Mouse (Mus musculus): ENCODE measurements around the gene Ccdc134. TPM values are rescaled to one million over a fixed set of nuclear protein-coding genes. Genes with fewer than 3 reads are reported as not detected.
A peak's percentile ranks its signal among the peaks of the same experiment; 100 is the strongest.

Ccdc134 gene
- polyA plus RNA-seq, 1 experiment from 2014 or later = 11.6 TPM

DNA sequence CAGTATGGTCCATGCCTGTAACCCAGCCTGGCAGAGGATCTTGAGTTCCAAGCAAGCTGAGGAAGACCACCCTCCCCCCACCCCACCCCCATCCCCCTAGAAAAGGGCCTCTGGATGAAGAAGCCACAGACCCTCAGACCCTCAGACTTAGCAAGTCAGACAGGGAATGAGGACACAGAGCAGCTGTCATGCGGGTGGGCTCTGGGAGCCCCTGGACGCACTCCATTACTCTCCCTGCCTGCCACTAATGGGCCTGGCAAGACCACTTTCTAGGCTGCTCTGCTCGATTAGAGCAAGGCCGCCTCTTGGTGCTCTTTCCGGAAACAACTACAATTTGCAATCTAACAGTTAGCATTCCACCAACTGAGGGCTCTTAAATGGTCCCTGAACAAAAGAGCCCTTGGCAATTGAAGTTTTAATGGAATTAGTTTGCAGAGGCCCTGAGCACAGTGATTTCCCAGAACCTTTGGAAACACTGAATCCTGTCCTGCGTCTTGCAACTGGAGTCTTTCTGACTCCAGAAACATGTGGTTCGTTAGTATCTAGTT is 50.1 kb downstream of the Ccdc134 start:
- Histone ChIP-seq H3K4me1 (ENCODE audit: control insufficient read depth, insufficient read depth, low read length) (no peaks in the 10 kb centered on the region), H3K4me3 (ENCODE audit: low read length) (no peak overlapping the region), H3K9me3 (ENCODE audit: control insufficient read depth, low read length) (no peaks in the 10 kb centered on the region), H3K4me2 (ENCODE audit: low read depth, low read length) (no peak overlapping the region), H3K36me3 (ENCODE audit: control insufficient read depth, insufficient read depth, low read length) (peaks cover 57% of the 10 kb centered on the region), H3K27me3 (replicated peaks; ENCODE audit: control insufficient read depth, insufficient read depth, low read length) (no peaks in the 10 kb centered on the region), H3K9ac (ENCODE audit: low read depth, low read length) (no peak overlapping the region), H3K27ac (ENCODE audit: low read length) (no peak overlapping the region)
- WGBS = 85% methylated on average over 7 of the region's 7 CpGs
- ATAC-seq = no peak

DNA sequence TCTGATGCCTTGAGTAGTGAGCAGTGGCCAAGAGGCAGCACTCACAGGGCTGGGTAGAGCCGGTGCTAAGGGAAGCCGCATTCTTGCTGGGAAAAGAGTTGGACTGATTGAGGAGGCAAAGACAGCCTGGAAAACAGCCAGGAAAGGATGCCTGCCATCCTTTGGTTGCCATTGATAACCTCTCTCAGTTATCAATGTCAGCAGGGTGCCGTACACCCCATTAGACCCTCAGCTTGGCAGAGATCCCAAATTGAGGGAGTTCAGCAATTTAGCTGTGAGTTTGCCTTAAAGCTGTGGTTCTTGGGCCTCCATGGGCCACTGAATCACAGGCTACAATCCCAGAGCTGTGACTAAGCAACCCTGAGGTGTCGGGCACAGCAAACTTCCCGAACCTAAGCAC is 53.4 kb downstream of the Ccdc134 start:
- H3K36me3 ChIP-seq (ENCODE audit: control insufficient read depth, insufficient read depth, low read length) = peaks cover 55% of the 10 kb centered on the region
- H3K9ac ChIP-seq (ENCODE audit: low read depth, low read length) = no peak overlapping the region
- no peak overlapping the region for H3K4me2 ChIP-seq (ENCODE audit: low read depth, low read length)
- no peaks in the 10 kb centered on the region for H3K9me3 ChIP-seq (ENCODE audit: control insufficient read depth, low read length)
- H3K4me3 ChIP-seq (ENCODE audit: low read length) = no peak overlapping the region
- no peaks in the 10 kb centered on the region for H3K4me1 ChIP-seq (ENCODE audit: control insufficient read depth, insufficient read depth, low read length)
- 93% methylated on average over 5 of the region's 5 CpGs for WGBS
- no peaks in the 10 kb centered on the region for H3K27me3 ChIP-seq (replicated peaks; ENCODE audit: control insufficient read depth, insufficient read depth, low read length)
- H3K27ac ChIP-seq (ENCODE audit: low read length) = no peak overlapping the region
- ATAC-seq = no peak

DNA sequence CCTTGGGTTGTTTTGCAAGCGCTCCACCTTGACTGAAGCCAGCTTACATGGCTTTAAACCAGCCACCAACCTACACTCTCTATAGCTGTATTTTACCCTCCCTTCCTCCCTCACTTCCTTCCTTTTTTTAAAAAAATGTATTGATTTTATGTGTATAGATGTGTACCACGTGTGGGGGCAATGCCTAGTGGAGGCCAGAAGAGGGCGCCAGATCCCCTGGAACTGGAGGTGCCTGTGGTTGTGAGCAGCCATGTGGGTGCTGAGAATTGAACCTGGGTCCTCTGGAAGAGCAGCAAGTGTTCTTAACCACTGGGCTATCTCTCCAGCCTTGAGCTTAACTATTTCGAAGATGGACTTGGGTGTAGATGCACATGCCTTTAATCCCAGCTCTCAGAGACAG is 54.6 kb downstream of the Ccdc134 start:
- 97% methylated on average over 4 of the region's 4 CpGs for WGBS
- Histone ChIP-seq H3K9me3 (ENCODE audit: control insufficient read depth, low read length) (no peaks in the 10 kb centered on the region), H3K4me2 (ENCODE audit: low read depth, low read length) (no peak overlapping the region), H3K9ac (ENCODE audit: low read depth, low read length) (no peak overlapping the region), H3K4me3 (ENCODE audit: low read length) (no peak overlapping the region), H3K27ac (ENCODE audit: low read length) (no peak overlapping the region), H3K27me3 (replicated peaks; ENCODE audit: control insufficient read depth, insufficient read depth, low read length) (no peaks in the 10 kb centered on the region), H3K36me3 (ENCODE audit: control insufficient read depth, insufficient read depth, low read length) (peaks cover 67% of the 10 kb centered on the region), H3K4me1 (ENCODE audit: control insufficient read depth, insufficient read depth, low read length) (no peaks in the 10 kb centered on the region)
- ATAC-seq = no peak

- Histone ChIP-seq H3K27me3 (replicated peaks; ENCODE audit: control insufficient read depth, insufficient read depth, low read length) (no peaks in the 10 kb centered on the region), H3K4me3 (ENCODE audit: low read length) (no peak overlapping the region), H3K27ac (ENCODE audit: low read length) (no peak overlapping the region), H3K4me2 (ENCODE audit: low read depth, low read length) (no peak overlapping the region), H3K36me3 (ENCODE audit: control insufficient read depth, insufficient read depth, low read length) (peaks cover 69% of the 10 kb centered on the region), H3K9me3 (ENCODE audit: control insufficient read depth, low read length) (no peaks in the 10 kb centered on the region), H3K4me1 (ENCODE audit: control insufficient read depth, insufficient read depth, low read length) (no peaks in the 10 kb centered on the region), H3K9ac (ENCODE audit: low read depth, low read length) (no peak overlapping the region)
- WGBS = 59% methylated on average over 10 of the region's 10 CpGs
- ATAC-seq = no peak
Observed at GRCm38 (mm10) chr15:82183596-82183995, 55.9 kb downstream of the Ccdc134 start.

GRCm38 (mm10) chr15:82184183-82184582 is 56.5 kb downstream of the Ccdc134 start:
- WGBS = 70% methylated on average over 7 of the region's 7 CpGs
- Histone ChIP-seq H3K27ac (ENCODE audit: low read length) (peak overlapping the region; percentile 39; the same call in 1 of the 2 replicates), H3K9ac (ENCODE audit: low read depth, low read length) (no peak overlapping the region), H3K27me3 (replicated peaks; ENCODE audit: control insufficient read depth, insufficient read depth, low read length) (no peaks in the 10 kb centered on the region), H3K36me3 (ENCODE audit: control insufficient read depth, insufficient read depth, low read length) (peaks cover 63% of the 10 kb centered on the region), H3K4me2 (ENCODE audit: low read depth, low read length) (no peak overlapping the region), H3K9me3 (ENCODE audit: control insufficient read depth, low read length) (no peaks in the 10 kb centered on the region), H3K4me3 (ENCODE audit: low read length) (no peak overlapping the region), H3K4me1 (ENCODE audit: control insufficient read depth, insufficient read depth, low read length) (no peaks in the 10 kb centered on the region)
- peak; percentile 73 for ATAC-seq

DNA sequence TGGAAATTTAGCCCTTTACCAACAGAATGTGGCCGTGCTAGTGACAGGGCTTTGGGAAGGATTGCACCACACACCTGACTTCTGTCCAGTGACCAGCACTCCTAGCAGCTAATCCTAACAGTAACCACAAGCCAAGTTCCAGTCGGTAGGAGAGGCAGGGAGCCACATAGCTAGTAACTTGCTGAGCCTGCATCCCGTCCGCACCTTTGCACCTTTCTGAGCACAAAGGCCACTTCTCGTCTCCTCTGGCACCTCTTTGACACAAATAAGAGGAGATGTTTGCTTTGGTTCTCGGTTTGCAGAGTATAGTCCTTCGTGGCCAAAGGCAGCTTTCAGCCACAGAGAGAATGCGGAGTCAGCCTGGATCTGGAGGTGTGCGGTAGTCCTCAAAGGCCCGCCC is 56.9 kb downstream of the Ccdc134 start:
- 70% methylated on average over 10 of the region's 10 CpGs for WGBS
- Histone ChIP-seq H3K4me3 (ENCODE audit: low read length) (no peak overlapping the region), H3K27me3 (replicated peaks; ENCODE audit: control insufficient read depth, insufficient read depth, low read length) (no peaks in the 10 kb centered on the region), H3K27ac (ENCODE audit: low read length) (peak overlapping the region; percentile 39), H3K36me3 (ENCODE audit: control insufficient read depth, insufficient read depth, low read length) (peaks cover 58% of the 10 kb centered on the region), H3K9ac (ENCODE audit: low read depth, low read length) (no peak overlapping the region), H3K4me2 (ENCODE audit: low read depth, low read length) (no peak overlapping the region), H3K9me3 (ENCODE audit: control insufficient read depth, low read length) (no peaks in the 10 kb centered on the region), H3K4me1 (ENCODE audit: control insufficient read depth, insufficient read depth, low read length) (no peaks in the 10 kb centered on the region)
- peak; percentile 58 for ATAC-seq

DNA sequence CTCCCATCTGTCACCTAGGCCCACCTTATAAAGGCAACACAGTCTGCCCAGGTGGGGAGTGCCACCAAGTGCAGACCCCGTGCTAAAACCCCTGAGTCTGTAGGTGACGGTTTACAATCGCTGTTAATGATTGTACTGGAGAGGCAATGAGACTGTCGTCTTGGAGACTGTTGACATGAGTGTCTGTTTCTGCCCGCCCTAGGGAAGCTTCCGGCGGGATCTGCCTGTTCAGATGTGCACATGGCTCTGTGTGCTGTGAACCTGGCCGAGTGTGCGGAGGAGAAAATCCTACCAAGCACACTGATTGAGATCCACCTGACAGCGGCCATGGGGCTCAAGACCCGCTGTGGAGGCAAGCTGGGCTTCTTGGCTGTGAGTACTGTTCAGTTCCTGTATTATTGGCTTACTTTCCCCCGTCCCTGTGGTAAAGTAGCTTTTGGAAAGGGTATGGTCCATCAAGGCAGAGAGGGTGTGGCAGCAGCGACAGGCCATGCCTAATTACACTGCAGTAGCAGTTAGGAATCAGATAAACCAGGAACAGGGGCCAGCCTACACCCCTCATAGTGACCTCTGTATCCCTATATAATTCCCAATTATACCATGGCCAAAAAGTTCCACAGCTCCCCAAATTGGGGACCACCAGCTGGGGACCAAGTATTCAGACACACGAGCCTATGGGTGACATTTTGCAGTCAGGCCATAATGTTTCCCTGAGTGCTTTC is 57.5 kb downstream of the Ccdc134 start:
- Histone ChIP-seq H3K27me3 (replicated peaks; ENCODE audit: control insufficient read depth, insufficient read depth, low read length) (no peaks in the 10 kb centered on the region), H3K36me3 (ENCODE audit: control insufficient read depth, insufficient read depth, low read length) (peaks cover 52% of the 10 kb centered on the region), H3K4me2 (ENCODE audit: low read depth, low read length) (no peak overlapping the region), H3K4me3 (ENCODE audit: low read length) (no peak overlapping the region), H3K4me1 (ENCODE audit: control insufficient read depth, insufficient read depth, low read length) (no peaks in the 10 kb centered on the region), H3K9ac (ENCODE audit: low read depth, low read length) (no peak overlapping the region), H3K27ac (ENCODE audit: low read length) (peak overlapping the region; percentile 39), H3K9me3 (ENCODE audit: control insufficient read depth, low read length) (no peaks in the 10 kb centered on the region)
- peak; percentile 29 for ATAC-seq
- 73% methylated on average over 14 of the region's 14 CpGs for WGBS

DNA sequence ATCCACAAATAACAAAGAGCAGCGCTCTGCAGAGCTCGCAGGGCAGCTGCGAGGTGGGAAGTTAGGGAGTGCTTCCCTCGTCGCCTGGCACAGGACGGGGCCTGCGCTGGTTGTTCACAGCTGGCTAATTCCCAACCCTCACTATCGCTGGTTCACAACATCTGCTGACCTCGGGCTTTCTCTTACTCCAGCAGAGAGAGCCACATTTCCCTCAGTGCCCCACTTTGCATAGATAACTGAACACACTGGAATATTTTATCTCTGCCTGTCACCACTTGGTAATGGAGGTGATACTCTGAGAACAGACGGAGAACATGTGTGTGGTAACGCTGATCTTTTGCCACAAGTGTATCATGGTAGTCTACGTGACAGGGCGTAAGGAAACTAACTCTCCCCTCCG is 58.4 kb downstream of the Ccdc134 start:
- Histone ChIP-seq H3K4me2 (ENCODE audit: low read depth, low read length) (no peak overlapping the region), H3K36me3 (ENCODE audit: control insufficient read depth, insufficient read depth, low read length) (peaks cover 46% of the 10 kb centered on the region), H3K9me3 (ENCODE audit: control insufficient read depth, low read length) (no peaks in the 10 kb centered on the region), H3K9ac (ENCODE audit: low read depth, low read length) (no peak overlapping the region), H3K4me1 (ENCODE audit: control insufficient read depth, insufficient read depth, low read length) (no peaks in the 10 kb centered on the region), H3K4me3 (ENCODE audit: low read length) (no peak overlapping the region), H3K27ac (ENCODE audit: low read length) (no peak overlapping the region), H3K27me3 (replicated peaks; ENCODE audit: control insufficient read depth, insufficient read depth, low read length) (no peaks in the 10 kb centered on the region)
- 78% methylated on average over 14 of the region's 14 CpGs for WGBS
- ATAC-seq = peak; percentile 29

DNA sequence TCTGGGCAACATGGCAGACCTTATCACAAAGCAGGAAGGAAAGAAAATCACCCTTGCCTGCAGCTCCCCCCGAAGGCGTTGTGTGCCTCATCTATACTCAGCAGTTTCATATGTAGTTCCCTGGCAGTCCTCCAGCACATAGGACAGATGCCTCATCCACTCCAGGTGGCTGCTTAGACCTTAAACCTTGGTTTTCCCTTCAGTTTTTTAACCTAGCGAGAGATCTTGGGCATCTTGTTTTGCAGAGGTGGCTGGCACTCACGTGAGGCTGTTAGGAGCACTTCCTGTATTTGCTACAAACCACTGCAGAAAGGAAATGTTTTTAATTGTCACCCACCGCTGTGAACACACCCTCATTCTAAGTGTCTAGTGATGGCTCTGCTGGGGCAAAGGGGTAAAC is 59.2 kb downstream of the Ccdc134 start:
- Histone ChIP-seq H3K9me3 (ENCODE audit: control insufficient read depth, low read length) (no peaks in the 10 kb centered on the region), H3K4me2 (ENCODE audit: low read depth, low read length) (no peak overlapping the region), H3K9ac (ENCODE audit: low read depth, low read length) (no peak overlapping the region), H3K36me3 (ENCODE audit: control insufficient read depth, insufficient read depth, low read length) (peaks cover 40% of the 10 kb centered on the region), H3K27me3 (replicated peaks; ENCODE audit: control insufficient read depth, insufficient read depth, low read length) (no peaks in the 10 kb centered on the region), H3K4me1 (ENCODE audit: control insufficient read depth, insufficient read depth, low read length) (no peaks in the 10 kb centered on the region), H3K4me3 (ENCODE audit: low read length) (no peak overlapping the region), H3K27ac (ENCODE audit: low read length) (no peak overlapping the region)
- ATAC-seq = no peak
- 90% methylated on average over 5 of the region's 5 CpGs for WGBS

DNA sequence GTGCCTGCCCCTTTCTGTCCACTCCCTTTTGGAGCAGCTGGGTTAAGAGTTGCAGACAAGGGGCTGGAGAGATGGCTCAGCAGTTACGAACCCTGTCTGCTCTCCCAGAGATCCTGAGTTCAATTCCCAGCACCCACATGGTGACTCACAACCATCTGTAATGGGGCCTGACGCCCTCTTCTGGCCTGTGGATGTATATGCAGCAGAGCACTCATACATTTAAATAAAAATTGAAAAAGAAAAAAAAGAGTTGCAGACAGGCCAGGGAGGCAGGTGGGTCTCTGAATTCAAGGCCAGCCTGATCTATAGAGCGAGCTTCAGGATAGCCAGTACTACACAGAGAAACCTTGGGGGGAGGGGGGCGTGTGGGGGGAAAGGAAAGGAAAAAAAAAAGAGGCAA is 59.7 kb downstream of the Ccdc134 start:
- WGBS = 84% methylated on average over 4 of the region's 4 CpGs
- H3K9me3 ChIP-seq (ENCODE audit: control insufficient read depth, low read length) = no peaks in the 10 kb centered on the region
- H3K9ac ChIP-seq (ENCODE audit: low read depth, low read length) = no peak overlapping the region
- H3K27me3 ChIP-seq (replicated peaks; ENCODE audit: control insufficient read depth, insufficient read depth, low read length) = no peaks in the 10 kb centered on the region
- H3K36me3 ChIP-seq (ENCODE audit: control insufficient read depth, insufficient read depth, low read length) = peaks cover 39% of the 10 kb centered on the region
- no peaks in the 10 kb centered on the region for H3K4me1 ChIP-seq (ENCODE audit: control insufficient read depth, insufficient read depth, low read length)
- H3K27ac ChIP-seq (ENCODE audit: low read length) = no peak overlapping the region
- H3K4me2 ChIP-seq (ENCODE audit: low read depth, low read length) = no peak overlapping the region
- no peak for ATAC-seq
- no peak overlapping the region for H3K4me3 ChIP-seq (ENCODE audit: low read length)

All from intestine, embryonic 16.5 days (tissue).